Mouse (Mus musculus): ENCODE data around the gene Ice1. TPM values are rescaled to one million over a fixed set of nuclear protein-coding genes. Genes with fewer than 3 reads are reported as not detected.

The Ice1 gene
- polyA plus RNA-seq, 1 experiment, result 15.9 TPM

- TF ChIP-seq POLR2AphosphoS2 (IDR thresholded peaks at IDR 0.05; ENCODE audit: insufficient read length, low read depth) (peak; percentile 31), CEBPB (IDR thresholded peaks at IDR 0.05; ENCODE audit: insufficient read depth, poor library complexity, severe bottlenecking) (no peak)
- Histone ChIP-seq H3ac (ENCODE audit: control insufficient read depth, insufficient read length) (no peak overlapping the region), H3K27me3 (ENCODE audit: control insufficient read depth, insufficient read depth, insufficient read length) (no peaks in the 10 kb centered on the region), H3K79me2 (ENCODE audit: control insufficient read depth, insufficient read depth) (no peaks in the 10 kb centered on the region), H3K4me2 (ENCODE audit: low read depth) (no peak overlapping the region), H3K36me3 (ENCODE audit: control insufficient read depth, insufficient read depth) (peaks cover 72% of the 10 kb centered on the region), H3K4me3 (no peak overlapping the region)
These were observed 37.3 kb downstream of the Ice1 start for GRCm38 (mm10) chr13:70599964-70600619.

GRCm38 (mm10) chr13:70598941-70599340 lies 38.5 kb downstream of the Ice1 start:
- TF ChIP-seq MAX (IDR thresholded peaks at IDR 0.05; ENCODE audit: low read depth) (no peak), USF1 (IDR thresholded peaks at IDR 0.05; ENCODE audit: low read depth) (no peak), SRF (IDR thresholded peaks at IDR 0.05; ENCODE audit: control insufficient read depth, insufficient read length, low read depth) (no peak)
- no peak overlapping the region for H3K4me3 ChIP-seq
- H3K27me3 ChIP-seq (ENCODE audit: control insufficient read depth, insufficient read depth, insufficient read length), result no peaks in the 10 kb centered on the region
- no peak overlapping the region for H3K4me2 ChIP-seq (ENCODE audit: low read depth)
- H3K79me2 ChIP-seq (ENCODE audit: control insufficient read depth, insufficient read depth), result no peaks in the 10 kb centered on the region
- no peak overlapping the region for H3ac ChIP-seq (ENCODE audit: control insufficient read depth, insufficient read length)
- peaks cover 75% of the 10 kb centered on the region for H3K36me3 ChIP-seq (ENCODE audit: control insufficient read depth, insufficient read depth)

- no peak overlapping the region for H3ac ChIP-seq (ENCODE audit: control insufficient read depth, insufficient read length)
- TF ChIP-seq POLR2AphosphoS2 (IDR thresholded peaks at IDR 0.05; ENCODE audit: insufficient read length, low read depth) (no peak), E2F4 (IDR thresholded peaks at IDR 0.05; ENCODE audit: insufficient read depth) (no peak), POLR2A (IDR thresholded peaks at IDR 0.05; ENCODE audit: insufficient read length, low read depth) (no peak), MYOD1 (IDR thresholded peaks at IDR 0.05; ENCODE audit: control insufficient read depth in 1 of 3, insufficient read length in 2 of 3, low read depth in 2 of 3) (no peak), CEBPB (IDR thresholded peaks at IDR 0.05; ENCODE audit: insufficient read depth, poor library complexity, severe bottlenecking) (no peak), TCF3 (IDR thresholded peaks at IDR 0.05; ENCODE audit: insufficient read length, low read depth) (no peak), REST (IDR thresholded peaks at IDR 0.05; ENCODE audit: insufficient read depth, insufficient read length) (no peak), SRF (IDR thresholded peaks at IDR 0.05; ENCODE audit: control insufficient read depth, insufficient read length, low read depth) (no peak), MAX (IDR thresholded peaks at IDR 0.05; ENCODE audit: low read depth) (no peak), TCF12 (IDR thresholded peaks at IDR 0.05; ENCODE audit: insufficient read depth, poor library complexity, severe bottlenecking) (no peak), MYOG (IDR thresholded peaks at IDR 0.05; ENCODE audit: control insufficient read depth in 1 of 3, insufficient read depth in 1 of 3, insufficient read length in 2 of 3, low read depth in 2 of 3) (no peak), USF1 (IDR thresholded peaks at IDR 0.05; ENCODE audit: low read depth) (no peak)
- no peak overlapping the region for H3K4me2 ChIP-seq (ENCODE audit: low read depth)
- H3K79me2 ChIP-seq (ENCODE audit: control insufficient read depth, insufficient read depth), result no peaks in the 10 kb centered on the region
- H3K36me3 ChIP-seq (ENCODE audit: control insufficient read depth, insufficient read depth), result peaks cover 84% of the 10 kb centered on the region
- no peak overlapping the region for H3K4me3 ChIP-seq
- H3K27me3 ChIP-seq (ENCODE audit: control insufficient read depth, insufficient read depth, insufficient read length), result no peaks in the 10 kb centered on the region
These were observed 40.5 kb downstream of the Ice1 start for GRCm38 (mm10) chr13:70596901-70597300.

GRCm38 (mm10) chr13:70590248-70590762 lies 47.1 kb downstream of the Ice1 start:
- H3K4me3 ChIP-seq, result no peak overlapping the region
- no peak for TF ChIP-seq POLR2A (IDR thresholded peaks at IDR 0.05; ENCODE audit: insufficient read length, low read depth)
- TF ChIP-seq E2F4 (IDR thresholded peaks at IDR 0.05; ENCODE audit: insufficient read depth), result no peak
- no peak for TF ChIP-seq POLR2AphosphoS2 (IDR thresholded peaks at IDR 0.05; ENCODE audit: insufficient read length, low read depth)
- TF ChIP-seq MYOD1 (IDR thresholded peaks at IDR 0.05; ENCODE audit: control insufficient read depth in 1 of 3, insufficient read length in 2 of 3, low read depth in 2 of 3), result no peak
- TF ChIP-seq CEBPB (IDR thresholded peaks at IDR 0.05; ENCODE audit: insufficient read depth, poor library complexity, severe bottlenecking), result no peak
- TF ChIP-seq TCF12 (IDR thresholded peaks at IDR 0.05; ENCODE audit: insufficient read depth, poor library complexity, severe bottlenecking), result no peak
- no peak for TF ChIP-seq SRF (IDR thresholded peaks at IDR 0.05; ENCODE audit: control insufficient read depth, insufficient read length, low read depth)
- no peak for TF ChIP-seq REST (IDR thresholded peaks at IDR 0.05; ENCODE audit: insufficient read depth, insufficient read length)
- no peak for TF ChIP-seq TCF3 (IDR thresholded peaks at IDR 0.05; ENCODE audit: insufficient read length, low read depth)
- no peak for TF ChIP-seq MYOG (IDR thresholded peaks at IDR 0.05; ENCODE audit: control insufficient read depth in 1 of 3, insufficient read depth in 1 of 3, insufficient read length in 2 of 3, low read depth in 2 of 3)
- TF ChIP-seq MAX (IDR thresholded peaks at IDR 0.05; ENCODE audit: low read depth), result no peak
- TF ChIP-seq USF1 (IDR thresholded peaks at IDR 0.05; ENCODE audit: low read depth), result no peak
- no peak overlapping the region for H3K4me2 ChIP-seq (ENCODE audit: low read depth)
- H3K79me2 ChIP-seq (ENCODE audit: control insufficient read depth, insufficient read depth), result no peaks in the 10 kb centered on the region
- H3ac ChIP-seq (ENCODE audit: control insufficient read depth, insufficient read length), result no peak overlapping the region
- no peaks in the 10 kb centered on the region for H3K27me3 ChIP-seq (ENCODE audit: control insufficient read depth, insufficient read depth, insufficient read length)
- peaks cover 74% of the 10 kb centered on the region for H3K36me3 ChIP-seq (ENCODE audit: control insufficient read depth, insufficient read depth)

- Histone ChIP-seq H3K4me2 (ENCODE audit: low read depth) (no peak overlapping the region), H3K27me3 (ENCODE audit: control insufficient read depth, insufficient read depth, insufficient read length) (no peaks in the 10 kb centered on the region), H3ac (ENCODE audit: control insufficient read depth, insufficient read length) (no peak overlapping the region), H3K4me3 (no peak overlapping the region), H3K36me3 (ENCODE audit: control insufficient read depth, insufficient read depth) (peaks cover 50% of the 10 kb centered on the region), H3K79me2 (ENCODE audit: control insufficient read depth, insufficient read depth) (no peaks in the 10 kb centered on the region)
- no peak for TF ChIP-seq POLR2A (IDR thresholded peaks at IDR 0.05; ENCODE audit: insufficient read length, low read depth)
- no peak for TF ChIP-seq MYOD1 (IDR thresholded peaks at IDR 0.05; ENCODE audit: control insufficient read depth in 1 of 3, insufficient read length in 2 of 3, low read depth in 2 of 3)
- TF ChIP-seq TCF12 (IDR thresholded peaks at IDR 0.05; ENCODE audit: insufficient read depth, poor library complexity, severe bottlenecking), result no peak
- no peak for TF ChIP-seq SRF (IDR thresholded peaks at IDR 0.05; ENCODE audit: control insufficient read depth, insufficient read length, low read depth)
- no peak for TF ChIP-seq E2F4 (IDR thresholded peaks at IDR 0.05; ENCODE audit: insufficient read depth)
These were observed 50.5 kb downstream of the Ice1 start for GRCm38 (mm10) chr13:70586969-70587368.

All from myocyte (in vitro differentiated cells).